Mouse (Mus musculus): ENCODE results near the gene Ube2r2. TPM values are rescaled to one million over a fixed set of nuclear protein-coding genes. Genes with fewer than 3 reads are reported as not detected.

The Ube2r2 gene
- polyA plus RNA-seq, 1 experiment from 2014 or later, result 45.4 TPM

DNA sequence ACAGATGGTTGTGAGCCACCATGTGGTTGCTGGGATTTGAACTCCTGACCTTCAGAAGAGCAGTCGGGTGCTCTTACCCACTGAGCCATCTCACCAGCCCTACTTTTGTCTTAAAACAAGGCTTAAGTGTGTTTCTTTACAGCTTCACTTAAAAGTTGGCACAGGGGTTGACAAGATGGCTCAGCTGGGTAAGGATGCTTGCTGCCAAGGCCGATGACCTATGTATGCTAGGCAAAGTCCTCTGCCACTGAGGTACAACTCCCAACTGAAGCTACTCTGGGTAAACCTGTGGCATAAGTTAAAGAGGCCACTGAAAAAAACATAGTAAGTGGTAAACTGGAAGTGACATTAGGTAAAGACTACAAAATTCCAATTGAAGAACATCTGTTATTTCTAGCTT is 7.1 kb downstream of the Ube2r2 start:
- 84% methylated on average over 2 of the region's 2 CpGs for WGBS (ENCODE audit: insufficient replicate concordance)
- Histone ChIP-seq H3K27ac (replicated peaks) (no peak overlapping the region), H3K36me3 (replicated peaks) (peaks cover 54% of the 10 kb centered on the region)

DNA sequence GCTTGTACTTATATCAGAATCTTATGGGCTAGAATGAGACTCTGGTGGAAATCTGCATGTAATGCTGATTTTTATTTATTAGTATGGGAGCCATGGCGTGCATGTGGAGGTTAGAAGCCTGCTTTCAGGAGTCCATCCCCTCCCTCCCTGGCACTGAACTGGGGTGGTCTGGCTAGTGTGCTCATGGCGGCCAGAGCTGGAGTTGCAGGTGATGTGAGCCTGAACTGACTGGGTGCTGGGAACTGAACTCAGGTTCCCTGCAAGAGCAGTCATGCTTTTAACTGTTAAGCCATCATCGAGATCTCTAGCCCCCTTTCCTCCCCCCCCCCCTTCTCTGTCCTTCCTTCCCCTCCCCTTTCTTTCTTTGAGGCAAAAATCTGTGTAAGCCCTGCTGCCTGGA is 14.3 kb downstream of the Ube2r2 start:
- ATAC-seq (ENCODE audit: insufficient read depth), result no peak
- no peak overlapping the region for H3K9ac ChIP-seq
- 70% methylated on average over 3 of the region's 3 CpGs for WGBS (ENCODE audit: insufficient replicate concordance)
- no peak overlapping the region for H3K4me2 ChIP-seq
- peaks cover 16% of the 10 kb centered on the region; the same call in 1 of the 2 replicates for H3K4me1 ChIP-seq (replicated peaks)
- H3K27me3 ChIP-seq, result no peaks in the 10 kb centered on the region
- peaks cover 25% of the 10 kb centered on the region for H3K36me3 ChIP-seq (replicated peaks)
- H3K9me3 ChIP-seq (replicated peaks), result no peaks in the 10 kb centered on the region
- H3K4me3 ChIP-seq (replicated peaks), result no peak overlapping the region
- H3K27ac ChIP-seq (replicated peaks), result no peak overlapping the region

More for the DNA sequence above, 7.1 kb downstream of the Ube2r2 start:
- Histone ChIP-seq H3K9me3 (replicated peaks) (no peaks in the 10 kb centered on the region), H3K9ac (no peak overlapping the region), H3K4me3 (replicated peaks) (no peak overlapping the region), H3K4me2 (no peak overlapping the region), H3K4me1 (replicated peaks) (peaks cover 41% of the 10 kb centered on the region), H3K27me3 (no peaks in the 10 kb centered on the region)
- no peak for ATAC-seq (ENCODE audit: insufficient read depth)

DNA sequence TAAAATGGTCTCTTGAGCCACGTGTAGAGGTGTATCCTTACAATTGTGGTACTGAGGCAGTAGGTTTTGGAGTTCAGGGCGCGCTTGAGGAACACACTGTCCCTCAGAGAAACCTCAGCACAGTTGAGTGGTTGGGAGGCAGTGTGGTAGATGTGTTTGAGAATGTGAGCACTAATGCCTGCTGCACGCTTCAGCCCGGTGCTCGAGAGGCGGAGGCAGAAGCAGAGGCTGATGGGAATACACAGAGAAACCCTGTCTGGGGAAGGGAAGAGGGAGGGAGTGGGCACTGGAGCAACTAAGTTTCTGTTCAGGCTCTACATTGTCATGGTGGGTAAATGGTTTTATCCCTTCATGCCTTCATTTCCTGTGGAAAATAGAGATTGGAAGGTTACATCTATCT is 15.6 kb downstream of the Ube2r2 start:
- Histone ChIP-seq H3K27ac (replicated peaks) (no peak overlapping the region), H3K36me3 (replicated peaks) (peaks cover 22% of the 10 kb centered on the region), H3K9me3 (replicated peaks) (no peaks in the 10 kb centered on the region), H3K4me1 (replicated peaks) (peaks cover 21% of the 10 kb centered on the region), H3K27me3 (no peaks in the 10 kb centered on the region), H3K4me3 (replicated peaks) (no peak overlapping the region), H3K4me2 (no peak overlapping the region), H3K9ac (no peak overlapping the region)
- 85% methylated on average over 7 of the region's 7 CpGs for WGBS (ENCODE audit: insufficient replicate concordance)
- ATAC-seq (ENCODE audit: insufficient read depth), result no peak

DNA sequence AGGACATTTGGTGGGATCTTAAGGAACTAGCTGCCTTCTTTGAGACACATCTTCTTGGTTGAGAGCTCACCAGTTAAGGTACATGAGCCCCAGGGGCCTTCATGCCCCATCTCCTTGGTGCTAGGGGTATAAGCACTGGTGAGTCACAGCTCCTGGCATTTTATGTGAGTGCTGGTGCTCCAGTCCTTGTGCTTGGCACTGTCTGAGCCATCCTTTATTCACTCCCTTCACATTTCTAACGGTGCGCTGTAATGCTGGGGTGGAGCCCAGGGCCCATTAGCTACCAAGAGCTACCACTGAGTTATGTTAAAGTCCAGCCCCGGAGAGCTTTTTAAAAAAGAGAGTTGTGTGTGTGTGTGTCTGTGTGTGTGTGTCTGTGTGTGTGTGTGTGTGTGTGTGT is 17.6 kb downstream of the Ube2r2 start:
- Histone ChIP-seq H3K9ac (no peak overlapping the region), H3K27me3 (no peaks in the 10 kb centered on the region), H3K27ac (replicated peaks) (no peak overlapping the region), H3K4me2 (no peak overlapping the region), H3K9me3 (replicated peaks) (no peaks in the 10 kb centered on the region), H3K4me3 (replicated peaks) (no peak overlapping the region), H3K36me3 (replicated peaks) (peaks cover 13% of the 10 kb centered on the region), H3K4me1 (replicated peaks) (peaks cover 33% of the 10 kb centered on the region)
- WGBS (ENCODE audit: insufficient replicate concordance), result 92% methylated on average over 3 of the region's 3 CpGs
- no peak for ATAC-seq (ENCODE audit: insufficient read depth)

DNA sequence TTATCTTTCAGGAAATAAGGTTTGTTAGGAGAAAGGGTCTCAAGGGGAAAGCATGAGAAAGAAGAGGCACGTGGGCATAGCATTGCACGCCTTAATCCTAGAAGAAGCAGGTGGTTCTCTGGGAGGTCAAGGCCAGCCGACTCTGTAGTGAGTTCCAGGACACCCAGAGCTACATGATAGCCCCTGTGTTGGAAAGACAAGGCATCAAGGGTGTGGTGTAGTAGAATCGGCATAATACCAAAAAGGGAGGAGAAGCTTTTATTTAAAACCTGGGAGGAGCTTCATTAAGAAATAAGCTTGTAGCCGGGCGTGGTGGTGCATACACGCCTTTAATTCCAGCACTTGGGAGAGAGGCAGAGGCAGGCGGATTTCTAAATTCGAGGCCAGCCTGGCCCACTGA is 21.4 kb downstream of the Ube2r2 start:
- no peak overlapping the region for H3K9ac ChIP-seq
- H3K4me1 ChIP-seq (replicated peaks), result peaks cover 54% of the 10 kb centered on the region
- no peaks in the 10 kb centered on the region for H3K27me3 ChIP-seq
- ATAC-seq (ENCODE audit: insufficient read depth), result no peak
- no peak overlapping the region for H3K4me2 ChIP-seq
- WGBS (ENCODE audit: insufficient replicate concordance), result 55% methylated on average over 9 of the region's 9 CpGs
- no peak overlapping the region for H3K4me3 ChIP-seq (replicated peaks)
- H3K27ac ChIP-seq (replicated peaks), result no peak overlapping the region
- H3K36me3 ChIP-seq (replicated peaks), result 0 out of 2 replicates have a peak, but pooled peaks cover 4% of the 10 kb centered on the region
- no peaks in the 10 kb centered on the region for H3K9me3 ChIP-seq (replicated peaks)

DNA sequence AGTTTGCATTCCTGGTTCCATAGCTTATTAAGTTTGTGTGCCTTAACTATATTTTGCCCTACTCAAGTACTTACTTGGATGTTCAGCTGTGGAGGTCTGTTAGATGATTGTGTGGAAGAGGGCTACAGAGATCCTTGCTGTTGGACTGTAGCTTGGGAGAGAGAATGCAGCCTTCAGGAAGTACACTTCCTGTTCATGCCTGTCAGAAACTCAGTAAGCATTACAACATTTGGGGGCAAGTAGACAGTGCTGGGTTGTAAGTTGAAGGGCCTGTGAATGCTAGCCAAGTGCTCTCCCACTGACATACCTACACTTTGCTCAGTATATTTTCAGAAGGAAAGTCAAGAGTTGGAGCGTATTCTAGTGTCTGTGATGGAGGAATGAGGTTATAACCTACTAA is 22.7 kb downstream of the Ube2r2 start:
- no peak overlapping the region for H3K4me2 ChIP-seq

DNA sequence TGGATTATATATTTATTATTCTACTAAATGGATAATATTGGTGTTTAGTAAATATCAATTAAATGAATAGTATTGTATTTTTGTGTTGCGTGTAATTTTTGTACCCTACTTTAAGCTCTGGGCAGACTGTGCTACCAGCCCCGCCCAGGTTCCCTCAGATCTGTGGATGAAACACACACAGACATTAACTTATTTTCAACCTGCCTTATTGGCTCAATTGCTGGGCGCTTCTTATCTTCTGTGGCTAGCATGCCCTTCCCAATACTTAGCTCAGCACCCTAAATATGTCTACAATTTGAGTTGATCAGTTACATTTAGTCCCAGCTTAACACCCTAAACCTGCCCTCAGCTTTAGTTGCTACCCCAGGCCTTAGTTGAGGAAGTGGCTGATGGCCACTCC is 25.7 kb downstream of the Ube2r2 start:
- no peaks in the 10 kb centered on the region for H3K27me3 ChIP-seq
- H3K9me3 ChIP-seq (replicated peaks), result no peaks in the 10 kb centered on the region
- ATAC-seq (ENCODE audit: insufficient read depth), result peak; percentile 51
- 47% methylated on average over 3 of the region's 3 CpGs for WGBS (ENCODE audit: insufficient replicate concordance)
- no peak overlapping the region for H3K9ac ChIP-seq
- H3K4me3 ChIP-seq (replicated peaks), result no peak overlapping the region
- 0 out of 2 replicates have a peak, but pooled peaks cover under 1% of the 10 kb centered on the region for H3K36me3 ChIP-seq (replicated peaks)
- peaks cover 61% of the 10 kb centered on the region for H3K4me1 ChIP-seq (replicated peaks)
- H3K27ac ChIP-seq (replicated peaks), result peak overlapping the region; percentile 45
- no peak overlapping the region for H3K4me2 ChIP-seq

More for the DNA sequence above, 22.7 kb downstream of the Ube2r2 start:
- no peaks in the 10 kb centered on the region for H3K36me3 ChIP-seq (replicated peaks)
- H3K4me1 ChIP-seq (replicated peaks), result peaks cover 51% of the 10 kb centered on the region
- no peak overlapping the region for H3K4me3 ChIP-seq (replicated peaks)
- no peak for ATAC-seq (ENCODE audit: insufficient read depth)
- H3K27me3 ChIP-seq, result no peaks in the 10 kb centered on the region
- H3K9me3 ChIP-seq (replicated peaks), result no peaks in the 10 kb centered on the region
- 95% methylated on average over 1 of the region's 1 CpGs for whole genome bisulfite sequencing (ENCODE audit: insufficient replicate concordance)
- no peak overlapping the region for H3K9ac ChIP-seq
- 0 out of 2 replicates have a peak overlapping the region, but pooled peaks have one; percentile 1 for H3K27ac ChIP-seq (replicated peaks)

DNA sequence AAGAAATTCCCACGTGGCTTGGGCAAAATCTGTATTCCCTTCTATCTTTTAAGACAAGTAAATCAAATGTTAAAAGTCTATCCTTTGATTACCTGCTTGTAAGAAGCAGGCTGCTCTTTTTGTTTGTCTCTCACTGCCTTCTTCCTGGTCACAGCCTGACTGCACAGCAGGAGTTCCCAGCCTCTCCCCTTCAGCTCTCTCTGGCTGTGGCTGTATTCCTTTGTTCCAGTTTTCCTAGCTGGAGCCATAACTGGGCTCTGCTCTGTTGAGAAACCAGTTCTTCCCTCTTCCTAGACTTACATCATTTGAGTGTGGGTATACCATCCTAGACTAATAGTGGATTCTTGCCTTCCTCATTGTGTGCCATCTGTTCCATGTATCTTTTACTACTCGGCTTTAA is 29.4 kb downstream of the Ube2r2 start:
- peaks cover 43% of the 10 kb centered on the region for H3K4me1 ChIP-seq (replicated peaks)
- H3K9me3 ChIP-seq (replicated peaks), result no peaks in the 10 kb centered on the region
- H3K9ac ChIP-seq, result no peak overlapping the region
- peaks cover 28% of the 10 kb centered on the region for H3K36me3 ChIP-seq (replicated peaks)
- no peak overlapping the region for H3K4me2 ChIP-seq
- no peak for ATAC-seq (ENCODE audit: insufficient read depth)
- peak overlapping the region; percentile 77 for H3K27ac ChIP-seq (replicated peaks)
- WGBS (ENCODE audit: insufficient replicate concordance), result 30% methylated on average over 2 of the region's 2 CpGs
- H3K27me3 ChIP-seq, result no peaks in the 10 kb centered on the region
- H3K4me3 ChIP-seq (replicated peaks), result no peak overlapping the region

DNA sequence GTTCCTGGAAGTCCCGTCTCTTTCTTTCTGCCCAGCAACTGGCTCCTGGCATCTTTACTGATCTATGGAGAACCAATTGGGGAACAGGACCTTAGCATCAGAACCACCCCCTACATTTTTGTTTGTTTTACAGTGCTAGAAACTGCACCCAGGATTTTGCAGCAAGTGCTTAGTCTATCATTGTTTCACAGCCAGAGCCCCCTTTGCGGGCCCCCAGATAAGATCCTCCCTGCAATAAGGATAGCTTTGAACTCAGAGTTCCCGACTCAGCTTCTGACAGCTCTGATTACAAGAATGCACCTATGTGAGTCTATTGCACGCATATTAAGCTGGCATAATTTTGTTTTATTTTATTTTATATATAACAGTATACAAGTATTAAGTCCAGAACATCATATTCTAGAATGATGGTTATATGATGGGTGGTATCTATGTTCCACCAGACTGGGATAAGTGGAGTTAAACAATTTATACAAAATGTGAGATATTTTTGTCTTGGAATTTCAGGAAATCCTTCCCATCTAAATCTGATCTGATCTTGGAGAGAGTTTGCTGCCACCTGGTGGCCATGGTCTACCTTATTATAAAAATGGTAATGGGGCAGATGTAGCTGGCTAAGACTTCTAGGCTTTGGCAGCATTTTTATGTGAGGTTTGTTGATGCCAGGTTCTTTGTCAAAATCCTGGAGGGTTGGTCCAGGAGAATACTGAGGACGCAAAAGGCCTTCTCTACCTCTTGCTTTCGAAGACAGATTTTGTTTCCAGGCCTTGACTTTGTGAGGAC is 30.3 kb downstream of the Ube2r2 start:
- Histone ChIP-seq H3K36me3 (replicated peaks) (peaks cover 31% of the 10 kb centered on the region), H3K4me2 (peak overlapping the region; percentile 34), H3K4me1 (replicated peaks) (peaks cover 34% of the 10 kb centered on the region), H3K9me3 (replicated peaks) (no peaks in the 10 kb centered on the region), H3K9ac (peak overlapping the region; percentile 29; the same call in 1 of the 2 replicates), H3K27ac (replicated peaks) (peak overlapping the region; percentile 77), H3K27me3 (no peaks in the 10 kb centered on the region), H3K4me3 (replicated peaks) (no peak overlapping the region)
- WGBS (ENCODE audit: insufficient replicate concordance), result 46% methylated on average over 6 of the region's 6 CpGs
- ATAC-seq (ENCODE audit: insufficient read depth), result peak; percentile 64

DNA sequence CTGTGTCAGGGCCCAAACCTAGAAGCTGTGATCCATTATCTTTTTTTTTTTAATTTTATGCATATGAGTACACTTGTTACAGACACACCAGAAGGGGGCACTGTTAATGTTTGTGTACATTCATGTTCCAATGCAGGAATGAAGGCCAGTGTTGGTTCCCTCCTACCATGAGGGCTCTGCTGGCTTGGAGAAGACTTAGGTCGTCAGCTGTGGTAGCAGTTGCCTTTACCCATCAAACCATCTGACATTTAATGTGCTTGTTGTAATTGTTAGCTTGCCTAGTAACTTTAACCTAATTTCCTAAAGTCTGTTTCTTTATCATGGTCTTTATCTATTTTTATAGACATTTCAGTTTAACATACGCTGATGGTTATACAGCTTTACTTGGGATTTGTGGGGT is 35.4 kb downstream of the Ube2r2 start:
- peaks cover 50% of the 10 kb centered on the region for H3K36me3 ChIP-seq (replicated peaks)
- H3K27me3 ChIP-seq, result no peaks in the 10 kb centered on the region
- no peak for ATAC-seq (ENCODE audit: insufficient read depth)
- H3K27ac ChIP-seq (replicated peaks), result no peak overlapping the region
- no peak overlapping the region for H3K4me3 ChIP-seq (replicated peaks)
- H3K4me2 ChIP-seq, result no peak overlapping the region
- no peak overlapping the region for H3K9ac ChIP-seq
- H3K9me3 ChIP-seq (replicated peaks), result no peaks in the 10 kb centered on the region
- 75% methylated on average over 2 of the region's 2 CpGs for WGBS (ENCODE audit: insufficient replicate concordance)
- H3K4me1 ChIP-seq (replicated peaks), result peaks cover 6% of the 10 kb centered on the region

DNA sequence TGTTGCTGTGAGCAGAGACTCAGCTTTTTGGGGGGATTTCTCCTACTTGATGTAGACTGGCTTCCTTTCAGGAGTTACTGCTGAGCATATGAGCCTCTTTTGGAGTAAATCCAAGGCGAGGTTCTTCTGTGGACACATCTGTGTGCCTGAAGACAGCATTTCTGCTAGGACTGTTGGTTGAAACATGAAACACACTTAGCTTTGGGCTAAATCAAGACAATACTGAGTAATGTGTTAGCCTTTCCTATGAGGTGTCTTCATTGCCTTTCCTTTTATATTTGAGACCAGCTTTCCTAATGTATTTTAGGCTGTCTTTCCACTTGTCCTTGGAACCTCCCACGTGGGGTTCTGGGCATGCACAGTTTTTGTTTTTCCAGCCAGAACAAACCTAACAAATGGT is 39.1 kb downstream of the Ube2r2 start:
- Histone ChIP-seq H3K4me2 (no peak overlapping the region), H3K36me3 (replicated peaks) (peaks cover 50% of the 10 kb centered on the region), H3K4me3 (replicated peaks) (no peak overlapping the region), H3K9me3 (replicated peaks) (no peaks in the 10 kb centered on the region), H3K4me1 (replicated peaks) (no peaks in the 10 kb centered on the region), H3K9ac (no peak overlapping the region), H3K27ac (replicated peaks) (no peak overlapping the region), H3K27me3 (no peaks in the 10 kb centered on the region)
- WGBS (ENCODE audit: insufficient replicate concordance), result 77% methylated on average over 2 of the region's 2 CpGs
- ATAC-seq (ENCODE audit: insufficient read depth), result no peak

All from liver, embryonic 15.5 days (tissue).